Mouse (Mus musculus) MEL (cell line): ENCODE results near the gene Kmt2d.

Source experiments
- CTCF ChIP-seq, 3 experiments: IDR thresholded peaks in 2 of 3; conservative IDR thresholded peaks in 1 of 3; 2 replicates each; pipeline ENCODE4 v1.5.1; 2011 to 2012; ENCODE audit warnings: low read length in 3 of 3, low read depth in 2 of 3, mild to moderate bottlenecking in 2 of 3, improper control_type of control experiment in 1 of 3, inconsistent platforms in 1 of 3, mixed read lengths in 1 of 3, moderate library complexity in 1 of 3; ENCODE audit not compliant: control insufficient read depth in 1 of 3, insufficient read depth in 1 of 3, poor library complexity in 1 of 3, severe bottlenecking in 1 of 3
- ELF1 ChIP-seq: IDR thresholded peaks from 2 replicates; pipeline ENCODE4 v1.6.1; 2014; ENCODE audit warnings: low read depth, mild to moderate bottlenecking, inconsistent platforms, low read length, improper control_type of control experiment, moderate library complexity
- EP300 ChIP-seq, 2 experiments: IDR thresholded peaks; 2 replicates each; pipeline ENCODE4 v1.6.1; 2011; ENCODE audit warnings: improper control_type of control experiment in 2 of 2, low read length in 2 of 2, low read depth in 1 of 2, mild to moderate bottlenecking in 1 of 2
- KAT2A ChIP-seq: conservative IDR thresholded peaks from 2 replicates; pipeline ENCODE4 v1.6.1; 2012; ENCODE audit warnings: low read depth, low read length, improper control_type of control experiment, inconsistent platforms
- MAX ChIP-seq: IDR thresholded peaks from 2 replicates; pipeline ENCODE4 v1.6.1; 2011; ENCODE audit warnings: low read length, improper control_type of control experiment
- POLR2A ChIP-seq, 2 experiments: IDR thresholded peaks; 2 replicates each; pipeline ENCODE4 v1.6.1; 2011 to 2012; ENCODE audit warnings: low read length in 2 of 2, mild to moderate bottlenecking in 2 of 2, control low read depth in 1 of 2, improper control_type of control experiment in 1 of 2, low read depth in 1 of 2, moderate library complexity in 1 of 2; ENCODE audit not compliant: control insufficient read depth in 1 of 2, insufficient read depth in 1 of 2, poor library complexity in 1 of 2
- RCOR1 ChIP-seq: IDR thresholded peaks from 2 replicates; pipeline ENCODE4 v1.6.1; 2012; ENCODE audit warnings: low read depth, mild to moderate bottlenecking, inconsistent platforms, low read length, improper control_type of control experiment
- TBP ChIP-seq: IDR thresholded peaks from 2 replicates; pipeline ENCODE4 v1.8.0; 2011; ENCODE audit warnings: low read depth, low read length, improper control_type of control experiment
- UBTF ChIP-seq: IDR thresholded peaks from 2 replicates; pipeline ENCODE4 v1.6.1; 2012; ENCODE audit warnings: low read depth, mild to moderate bottlenecking, inconsistent platforms, low read length, improper control_type of control experiment, moderate library complexity, borderline replicate concordance; ENCODE audit not compliant: insufficient read depth
- ZKSCAN1 ChIP-seq: IDR thresholded peaks from 2 replicates; pipeline ENCODE4 v1.6.1; 2012; ENCODE audit warnings: low read depth, mild to moderate bottlenecking, inconsistent platforms, low read length, improper control_type of control experiment, moderate library complexity

GRCm38 (mm10) chr15:98839671-98840585 is 31.1 kb downstream of the Kmt2d start:
- no peak for TF ChIP-seq TBP
- no peak for TF ChIP-seq KAT2A
- TF ChIP-seq MAX, result no peak
- no peak for TF ChIP-seq POLR2A (IDR thresholded peaks at IDR 0.05; ENCODE audit: control insufficient read depth in 1 of 2, insufficient read depth in 1 of 2, low read depth in 1 of 2, low read length in 2 of 2, poor library complexity in 1 of 2)
- TF ChIP-seq ELF1, result no peak
- no peak for TF ChIP-seq CTCF (IDR thresholded peaks at IDR 0.05 in 2 of 3, conservative IDR thresholded peaks at IDR 0.05 in 1 of 3; ENCODE audit: control insufficient read depth in 1 of 3, insufficient read depth in 1 of 3, low read depth in 2 of 3, low read length in 3 of 3, poor library complexity in 1 of 3, severe bottlenecking in 1 of 3)
- TF ChIP-seq RCOR1, result no peak
- TF ChIP-seq UBTF, result no peak
- no peak for TF ChIP-seq EP300 (IDR thresholded peaks at IDR 0.05; ENCODE audit: low read depth in 1 of 2, low read length in 2 of 2)
- TF ChIP-seq ZKSCAN1, result no peak
